Mouse (Mus musculus): ENCODE results near the gene Dnmt3l.

GRCm38 (mm10) chr10:78074151-78074550 is 32.4 kb downstream of the Dnmt3l start:
- TF ChIP-seq CTCF (IDR thresholded peaks at IDR 0.05; ENCODE audit: low read depth): no peak
- TF ChIP-seq EP300 (IDR thresholded peaks at IDR 0.05; ENCODE audit: low read depth): no peak
